Mouse (Mus musculus): ENCODE results near the gene 1600014C23Rik.

1600014C23Rik gene

DNA sequence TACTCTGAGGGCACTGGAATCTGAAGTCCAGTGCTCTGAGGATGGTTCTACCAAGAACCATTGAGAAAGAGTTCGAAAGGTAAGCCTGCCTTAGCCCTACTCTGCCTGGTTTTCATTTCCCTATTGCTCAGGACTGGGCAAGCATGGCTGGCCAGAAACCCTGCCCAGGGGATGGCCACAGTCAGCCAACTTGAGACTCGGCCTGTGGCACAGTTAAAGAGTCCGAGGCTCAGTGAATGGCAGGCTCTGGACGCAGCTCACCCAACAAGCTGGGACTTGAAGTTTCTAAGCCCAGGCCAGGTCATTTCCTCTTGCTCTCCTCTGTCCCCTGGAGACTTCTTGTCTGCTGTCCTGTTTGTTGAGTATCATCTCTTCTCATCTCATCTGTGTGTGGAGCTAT lies 2.9 kb downstream of the 1600014C23Rik start:
- no peak for ATAC-seq (ENCODE audit: insufficient number of reproducible peaks, low FRiP score, low TSS enrichment)

DNA sequence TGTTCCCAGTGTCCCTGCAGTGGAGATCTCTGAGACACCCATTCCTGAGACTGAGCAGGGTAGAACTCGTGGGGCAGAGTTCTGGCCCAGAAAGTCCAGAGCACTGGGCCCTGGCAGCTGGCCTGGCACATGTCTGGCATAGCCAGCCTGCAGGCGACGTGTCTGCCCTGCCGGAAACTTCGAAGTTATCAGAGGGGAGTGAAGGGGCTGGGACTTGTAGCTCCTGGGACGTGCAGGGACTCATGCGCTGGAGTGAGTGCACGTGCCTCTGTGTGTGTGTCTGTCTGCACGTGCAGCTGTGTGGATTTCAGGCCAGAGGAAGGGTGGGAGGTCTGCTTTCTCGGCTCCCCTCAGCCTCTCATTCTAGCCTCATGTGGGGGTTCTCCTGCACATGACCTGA lies 4.3 kb downstream of the 1600014C23Rik start:
- no peak for ATAC-seq (ENCODE audit: insufficient number of reproducible peaks, low FRiP score, low TSS enrichment)

DNA sequence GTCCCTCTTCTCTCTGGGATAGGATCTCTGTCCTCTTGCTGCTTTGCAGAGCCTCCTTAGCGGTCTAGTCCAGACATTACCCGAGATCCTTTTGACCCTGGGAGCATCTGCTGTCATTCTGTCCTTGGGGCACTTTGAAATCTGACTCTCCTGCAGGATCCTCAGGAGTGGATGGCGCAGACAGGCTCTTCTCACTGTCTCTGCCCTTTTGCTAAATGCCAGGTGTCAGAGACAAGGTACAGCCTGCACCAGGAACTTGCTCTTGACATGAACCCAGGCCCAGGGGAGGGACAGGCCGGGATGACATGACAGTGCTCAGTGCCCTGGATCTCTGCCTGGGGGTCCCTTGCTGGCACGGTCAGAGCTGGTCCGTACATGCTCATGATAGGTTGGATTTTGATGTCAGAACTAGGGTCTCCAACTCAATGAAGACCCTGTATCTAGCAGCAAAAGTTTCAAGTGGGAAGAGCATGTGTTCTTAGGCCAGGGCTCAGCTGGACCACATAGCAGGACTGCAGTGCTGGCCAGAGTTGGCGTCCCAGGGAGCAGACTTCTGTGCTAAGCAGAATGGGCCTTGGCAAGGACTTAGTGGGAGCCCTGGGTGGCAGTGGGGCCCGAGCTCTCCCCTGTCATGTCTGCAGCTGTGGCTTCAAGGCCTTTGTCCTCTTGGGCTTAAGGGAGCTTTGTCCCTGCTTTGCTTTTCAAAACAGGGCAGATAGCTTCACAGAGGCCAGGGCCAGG lies 5.5 kb downstream of the 1600014C23Rik start:
- ATAC-seq (ENCODE audit: insufficient number of reproducible peaks, low FRiP score, low TSS enrichment): no peak

DNA sequence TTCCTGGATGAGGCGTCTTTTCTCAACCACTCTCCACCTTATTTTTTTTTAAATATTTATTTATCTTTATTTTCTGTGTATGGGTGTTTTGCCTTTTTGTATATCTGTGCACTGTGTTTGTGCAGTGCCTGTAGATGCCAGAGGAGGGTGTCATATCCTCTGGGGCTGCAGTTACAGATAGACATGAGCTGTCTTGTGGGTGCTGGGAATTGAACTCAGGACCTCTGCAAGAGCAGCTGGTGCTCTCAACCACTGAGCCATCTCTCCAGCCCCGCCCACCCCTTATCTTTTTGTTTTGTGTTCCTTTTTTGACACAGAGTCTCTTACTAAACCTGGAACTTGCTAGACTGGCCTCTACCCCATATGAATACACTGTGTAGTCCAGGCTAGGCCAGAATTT lies 6.2 kb downstream of the 1600014C23Rik start:
- ATAC-seq (ENCODE audit: insufficient number of reproducible peaks, low FRiP score, low TSS enrichment): no peak

DNA sequence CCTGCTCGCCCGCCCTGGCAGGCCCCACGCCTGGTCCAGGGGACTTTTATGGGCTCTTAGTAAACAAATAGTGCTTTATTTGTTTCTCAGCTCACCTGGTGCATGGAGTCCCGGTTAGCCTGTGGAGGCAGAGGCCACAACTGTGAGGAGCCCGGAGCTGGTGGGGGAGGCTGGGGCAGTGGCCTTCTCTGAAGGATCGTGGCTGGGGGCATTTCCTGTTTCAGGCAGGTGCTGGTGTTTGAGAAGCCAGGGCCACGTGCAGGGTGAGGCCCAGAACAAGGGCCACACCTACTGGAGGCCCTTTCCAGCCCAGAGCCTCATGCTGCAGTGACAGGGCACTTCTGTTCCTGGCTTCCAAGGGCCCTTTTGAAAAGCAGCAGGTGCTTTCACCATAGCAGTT lies 7.4 kb downstream of the 1600014C23Rik start:
- ATAC-seq (ENCODE audit: insufficient number of reproducible peaks, low FRiP score, low TSS enrichment): no peak

DNA sequence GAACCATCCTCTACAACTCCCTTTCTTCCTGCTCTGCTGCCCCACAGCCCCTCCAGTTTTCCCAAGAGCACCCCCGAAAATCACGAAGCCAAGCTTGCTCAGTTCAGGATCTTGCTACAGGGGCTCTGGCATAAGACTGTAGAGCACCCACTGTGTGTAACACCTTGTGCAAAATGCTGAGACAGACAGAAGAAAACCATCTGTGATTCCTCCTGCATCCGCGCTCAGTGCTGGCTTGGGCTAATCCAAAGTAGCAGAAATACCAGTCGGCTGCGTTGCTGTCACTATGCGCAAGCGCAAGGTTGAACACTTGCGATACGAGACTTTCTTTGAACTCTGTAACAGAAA lies 9.1 kb downstream of the 1600014C23Rik start:
- no peak for ATAC-seq (ENCODE audit: insufficient number of reproducible peaks, low FRiP score, low TSS enrichment)

DNA sequence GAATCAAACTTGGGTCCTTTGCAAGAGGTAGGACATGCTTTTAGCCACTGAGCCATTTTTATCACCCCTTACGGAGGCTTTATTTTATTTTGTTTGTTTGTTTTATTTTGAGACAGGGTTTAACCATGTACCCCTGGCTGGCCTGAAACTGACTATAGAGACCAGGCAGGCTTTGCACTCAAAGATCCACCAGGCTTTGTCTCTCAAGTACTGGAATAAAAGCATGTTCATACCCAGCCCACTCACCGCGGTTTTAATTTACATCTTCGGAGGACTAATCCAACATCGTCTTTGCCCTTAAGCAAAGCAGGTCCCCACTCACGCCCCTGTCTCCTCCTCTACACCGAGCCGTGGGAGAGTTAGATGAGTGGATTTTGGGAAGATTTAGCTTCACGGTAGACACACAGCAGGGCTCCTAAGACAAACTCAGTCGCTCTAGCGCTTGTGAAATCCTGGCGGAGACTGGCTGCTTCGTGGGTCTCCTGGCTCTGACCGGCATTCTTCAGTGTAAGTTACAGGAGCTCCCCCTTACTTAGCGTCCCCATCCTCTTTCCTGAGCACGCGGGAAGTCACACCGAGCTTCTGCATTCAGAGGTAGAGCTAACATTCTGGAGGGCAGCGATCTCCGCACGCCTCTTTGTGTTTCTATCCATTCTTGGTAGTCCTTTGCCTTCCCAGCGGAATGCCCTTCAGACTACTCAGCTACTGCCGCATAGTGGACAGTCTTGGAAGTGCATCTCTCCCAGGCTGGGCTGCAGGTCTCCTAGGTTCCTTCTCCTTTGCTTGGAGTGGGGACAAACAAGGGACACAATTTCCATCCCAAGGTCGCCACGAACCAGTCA lies 9.7 kb downstream of the 1600014C23Rik start:
- ATAC-seq (ENCODE audit: insufficient number of reproducible peaks, low FRiP score, low TSS enrichment): peak; percentile 63

DNA sequence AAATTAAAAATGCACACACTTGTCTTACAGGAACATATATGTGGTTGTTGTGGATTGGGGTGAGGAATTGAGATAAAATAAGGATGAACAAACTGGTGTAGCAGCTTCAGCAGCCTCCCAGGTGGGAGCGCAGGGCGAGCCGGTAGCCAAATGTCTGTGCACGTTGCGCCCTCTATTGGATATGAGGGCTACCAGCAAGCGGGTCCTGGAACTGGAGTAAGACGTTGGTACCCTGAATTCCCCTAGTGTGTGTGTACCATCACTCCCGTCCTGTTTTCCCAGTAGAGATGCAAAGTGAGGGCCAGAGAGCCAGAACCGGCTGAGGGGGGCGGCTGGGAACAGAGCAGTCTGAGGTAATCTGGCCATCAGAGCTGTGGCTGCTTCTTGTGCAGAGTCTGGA lies 15.3 kb downstream of the 1600014C23Rik start:
- ATAC-seq (ENCODE audit: insufficient number of reproducible peaks, low FRiP score, low TSS enrichment): peak; percentile 49; the same call in 1 of the 2 replicates

DNA sequence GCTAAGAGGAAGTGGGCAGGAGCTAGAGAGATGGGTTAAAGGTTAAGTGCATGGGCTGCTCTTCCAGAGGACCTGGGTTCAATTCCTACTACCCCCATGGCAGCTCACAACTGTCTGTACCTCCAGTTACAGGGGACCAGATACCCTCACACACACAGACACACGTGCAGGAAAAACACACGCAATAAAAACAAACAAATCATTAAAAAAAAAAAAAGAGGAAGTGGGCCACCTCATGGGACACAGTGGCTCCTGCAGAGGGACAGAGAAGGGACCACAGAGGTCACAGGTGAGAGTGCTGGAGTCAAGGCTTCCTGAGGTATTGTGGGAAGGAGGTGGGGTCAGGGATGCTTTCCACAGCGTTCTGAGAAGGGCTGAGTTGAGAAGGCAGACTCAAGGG lies 22.1 kb downstream of the 1600014C23Rik start:
- no peak for ATAC-seq (ENCODE audit: insufficient number of reproducible peaks, low FRiP score, low TSS enrichment)

DNA sequence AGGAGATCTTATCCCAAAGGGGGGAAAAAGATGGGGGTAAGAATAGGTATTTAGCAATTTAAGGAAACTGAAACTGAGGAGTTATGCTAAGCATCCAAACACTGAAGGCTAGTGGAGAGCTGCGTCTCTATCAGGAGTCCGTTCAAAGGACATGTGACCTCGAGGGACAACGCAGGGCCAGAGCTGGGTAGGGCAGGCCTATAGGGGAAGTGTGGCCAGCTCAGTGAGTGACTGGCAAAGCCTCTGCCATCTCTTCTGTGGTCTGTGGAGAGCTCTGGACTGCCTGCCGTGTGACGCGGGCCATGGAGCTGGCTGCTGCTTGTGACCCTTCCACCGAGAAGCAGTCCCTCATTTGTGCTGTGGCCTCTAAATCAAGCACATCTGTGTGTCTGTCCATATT lies 23.2 kb downstream of the 1600014C23Rik start:
- no peak for ATAC-seq (ENCODE audit: insufficient number of reproducible peaks, low FRiP score, low TSS enrichment)

DNA sequence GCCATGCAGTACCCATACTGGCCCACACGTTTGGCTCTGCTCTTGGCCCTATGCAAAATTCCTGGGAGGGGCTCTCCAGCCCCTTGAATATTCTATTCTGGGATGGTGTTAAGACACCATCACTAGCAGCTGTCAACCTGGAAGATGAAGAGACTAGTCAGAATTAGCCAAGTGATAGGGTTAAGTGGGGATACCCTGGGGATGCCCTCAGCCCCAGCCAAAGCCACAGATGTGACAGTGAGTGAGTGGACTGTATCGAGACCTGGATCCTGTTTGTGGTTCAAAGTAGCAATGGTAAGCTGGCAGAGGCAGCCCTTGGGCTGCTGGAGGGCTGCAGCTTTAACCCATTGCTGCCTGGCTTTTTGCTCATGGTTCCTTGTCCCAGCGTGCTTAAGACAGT lies 23.8 kb downstream of the 1600014C23Rik start:
- no peak for ATAC-seq (ENCODE audit: insufficient number of reproducible peaks, low FRiP score, low TSS enrichment)

DNA sequence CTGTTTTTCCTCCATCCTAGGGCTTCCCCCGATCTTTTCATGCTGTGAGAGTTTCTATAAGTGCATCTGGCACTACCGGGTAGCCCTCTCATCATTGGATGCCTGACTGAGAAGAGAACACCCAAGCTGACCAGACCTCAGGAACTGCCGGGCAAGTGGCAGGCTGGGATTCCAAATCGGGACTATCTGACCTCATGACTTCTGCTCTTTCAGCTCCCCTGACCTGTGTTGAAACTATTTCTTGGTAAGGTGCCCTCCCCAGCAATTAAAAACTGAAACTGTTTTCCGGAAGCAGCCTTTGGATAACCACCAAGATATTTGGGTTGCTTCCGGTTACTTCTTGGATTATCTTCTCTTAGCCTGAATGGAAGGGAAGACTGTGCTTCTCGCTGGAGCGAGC lies 25.5 kb downstream of the 1600014C23Rik start:
- no peak for ATAC-seq (ENCODE audit: insufficient number of reproducible peaks, low FRiP score, low TSS enrichment)

DNA sequence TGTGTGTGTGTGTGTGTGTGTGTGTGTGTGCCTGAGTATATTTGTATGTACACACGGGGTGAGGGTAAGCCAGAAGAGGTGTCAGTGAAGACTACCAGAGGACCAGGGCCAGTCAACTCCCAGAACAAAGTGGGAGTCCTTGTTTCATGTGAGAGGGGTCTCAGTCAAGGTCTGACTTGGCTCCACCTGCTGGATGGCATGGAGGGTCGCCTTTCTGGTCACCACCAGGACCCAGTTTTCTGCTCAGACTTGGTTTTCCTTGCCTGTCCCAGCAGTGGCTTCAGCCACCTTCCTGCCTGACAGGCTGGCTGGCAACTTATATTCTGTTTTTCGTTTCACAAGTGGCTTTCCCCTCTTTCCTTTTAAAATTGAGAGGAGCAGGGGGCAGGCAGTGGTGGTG lies 26.3 kb downstream of the 1600014C23Rik start:
- ATAC-seq (ENCODE audit: insufficient number of reproducible peaks, low FRiP score, low TSS enrichment): no peak

DNA sequence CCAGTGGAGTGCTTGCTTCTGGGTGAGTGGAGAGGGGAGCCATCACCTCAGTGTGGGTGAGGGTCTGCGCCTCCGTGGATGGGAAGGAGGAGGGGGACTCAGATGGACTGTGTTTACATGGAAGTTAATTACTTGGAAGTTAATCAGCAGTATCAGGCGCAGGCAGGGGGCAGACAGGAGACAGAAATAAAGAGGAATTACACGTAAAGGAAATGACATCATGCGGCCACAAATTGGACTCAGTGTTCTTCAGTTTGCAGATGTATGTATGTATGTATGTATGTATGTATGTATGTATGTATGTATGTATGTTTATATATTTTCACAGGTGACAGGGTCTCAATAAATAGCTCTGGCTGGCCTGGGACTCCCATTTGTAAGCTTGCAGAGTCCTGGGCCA lies 26.8 kb downstream of the 1600014C23Rik start:
- ATAC-seq (ENCODE audit: insufficient number of reproducible peaks, low FRiP score, low TSS enrichment): no peak

DNA sequence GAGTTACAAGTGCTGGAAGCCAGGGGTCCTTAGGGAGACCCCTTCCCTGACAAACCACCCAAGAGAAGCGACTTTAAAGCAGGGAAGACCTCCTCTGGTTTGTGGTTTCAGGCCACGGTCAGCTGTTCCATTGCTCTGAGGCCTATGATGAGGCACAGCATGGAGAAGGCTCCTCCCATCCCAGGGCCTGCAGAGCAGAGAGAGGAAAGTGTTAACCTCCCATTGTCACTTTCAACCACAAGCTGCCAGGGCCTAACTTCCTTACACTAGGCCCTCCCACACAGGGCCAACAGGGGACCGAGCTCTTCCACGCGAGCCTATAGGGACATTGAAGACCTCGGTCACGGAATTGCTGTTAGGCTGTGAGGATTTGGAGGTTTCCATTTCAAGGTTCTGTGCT lies 30.5 kb downstream of the 1600014C23Rik start:
- no peak for ATAC-seq (ENCODE audit: insufficient number of reproducible peaks, low FRiP score, low TSS enrichment)

DNA sequence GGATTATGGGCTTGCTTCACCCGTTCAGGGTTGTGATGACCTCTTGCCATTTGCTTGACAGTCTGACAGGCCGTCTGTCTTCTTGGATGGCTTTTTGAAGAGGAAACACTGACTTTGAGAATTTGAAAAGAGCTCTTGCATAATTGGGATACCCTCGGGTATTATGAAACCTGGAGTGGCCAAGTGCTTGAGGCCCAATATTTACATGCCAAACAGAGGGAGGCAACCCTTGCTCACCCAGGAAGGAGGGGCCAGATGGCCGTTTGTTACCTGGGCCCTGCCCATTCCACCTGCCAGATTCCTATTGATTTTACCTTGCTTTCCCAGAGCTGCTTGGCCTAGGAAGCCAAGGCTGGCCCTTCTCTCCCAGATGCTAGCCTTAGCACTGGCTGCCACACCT lies 31.4 kb downstream of the 1600014C23Rik start:
- ATAC-seq (ENCODE audit: insufficient number of reproducible peaks, low FRiP score, low TSS enrichment): no peak

DNA sequence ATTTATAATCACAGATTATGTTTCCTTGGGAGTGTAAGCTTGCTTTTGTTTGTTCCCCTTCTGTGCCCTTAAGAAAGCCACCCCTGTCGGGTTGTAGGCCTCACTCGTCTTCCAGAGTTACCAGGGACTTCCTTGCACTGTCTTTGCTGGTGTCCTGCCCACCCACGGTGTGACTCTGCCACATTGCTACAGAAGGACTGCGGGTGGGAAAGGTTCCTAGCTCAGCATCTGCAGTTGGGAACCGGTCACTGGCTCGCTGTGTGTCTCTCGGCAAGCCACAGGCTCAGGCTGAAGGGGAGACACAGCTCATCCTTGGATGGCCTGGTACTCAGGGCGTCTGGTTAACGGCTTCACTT lies 32.4 kb downstream of the 1600014C23Rik start:
- no peak for ATAC-seq (ENCODE audit: insufficient number of reproducible peaks, low FRiP score, low TSS enrichment)

DNA sequence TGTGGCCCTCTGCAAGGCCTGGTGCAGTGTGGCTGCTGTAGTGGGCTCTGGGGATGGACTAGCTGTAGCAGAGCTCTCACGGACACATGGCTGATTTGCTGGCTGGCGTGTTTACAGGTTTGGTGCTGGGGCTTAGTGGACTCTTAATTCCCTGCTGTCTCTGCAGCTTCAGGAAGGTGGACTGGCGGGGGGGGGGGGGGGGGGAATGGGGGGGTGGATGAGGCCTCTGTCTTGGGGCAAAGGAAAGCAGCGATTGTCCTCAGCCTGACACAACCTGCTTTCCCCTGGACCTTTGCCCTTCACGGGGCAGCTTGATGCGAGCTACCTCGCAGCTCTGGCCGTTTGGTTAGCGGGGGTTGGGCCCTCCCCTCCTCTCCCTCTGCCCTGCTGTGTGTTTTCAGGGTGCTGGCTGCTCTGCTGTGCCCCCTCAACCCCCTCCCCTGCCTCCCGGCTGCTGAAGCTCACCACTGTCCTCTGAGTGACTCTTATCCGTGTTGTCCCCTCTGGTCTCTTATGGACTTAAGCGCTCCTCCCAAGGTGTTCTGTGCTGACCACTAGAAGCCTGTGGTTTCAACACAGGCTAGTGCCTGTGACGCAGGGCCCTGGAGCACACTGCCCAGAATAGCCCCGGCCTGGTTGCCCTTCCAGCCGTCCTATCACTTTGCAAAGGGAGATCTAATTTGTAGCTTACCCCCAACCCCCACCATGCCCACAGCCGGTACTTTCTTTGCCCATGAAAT lies 33.0 kb downstream of the 1600014C23Rik start:
- no peak for ATAC-seq (ENCODE audit: insufficient number of reproducible peaks, low FRiP score, low TSS enrichment)

DNA sequence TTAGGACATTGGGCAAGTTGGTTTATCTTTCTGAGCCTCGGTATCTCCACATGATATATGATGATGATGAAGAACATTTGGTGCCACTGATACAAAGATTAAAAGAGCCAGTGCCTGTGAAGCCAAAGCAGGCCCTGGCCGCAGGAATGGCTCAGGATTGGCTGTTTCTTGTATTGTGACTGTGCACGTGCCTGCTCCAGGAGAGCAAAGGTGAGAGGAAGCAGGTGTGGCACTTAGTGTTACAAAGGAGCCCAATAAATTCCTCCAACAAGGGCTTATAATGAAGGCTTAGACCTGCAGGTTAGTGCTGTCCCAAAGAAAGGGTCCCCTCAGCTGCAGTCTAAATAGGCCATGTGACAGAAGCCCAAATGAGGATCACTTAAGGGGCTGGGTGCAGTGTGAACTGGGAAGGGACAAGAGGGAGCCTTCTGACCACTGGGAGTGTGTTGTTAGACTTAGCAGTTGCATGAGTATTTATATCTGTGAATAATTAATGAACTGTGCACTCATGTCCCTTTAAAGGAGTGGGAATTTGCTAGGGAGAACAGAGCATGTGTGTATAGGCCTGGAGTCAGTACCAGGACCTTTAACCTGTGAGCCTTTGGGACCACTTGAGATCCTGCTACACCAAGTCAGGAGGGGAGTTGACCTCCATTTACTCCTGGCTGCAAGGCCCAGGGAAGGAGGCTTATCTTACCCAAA lies 34.5 kb downstream of the 1600014C23Rik start:
- no peak for ATAC-seq (ENCODE audit: insufficient number of reproducible peaks, low FRiP score, low TSS enrichment)

DNA sequence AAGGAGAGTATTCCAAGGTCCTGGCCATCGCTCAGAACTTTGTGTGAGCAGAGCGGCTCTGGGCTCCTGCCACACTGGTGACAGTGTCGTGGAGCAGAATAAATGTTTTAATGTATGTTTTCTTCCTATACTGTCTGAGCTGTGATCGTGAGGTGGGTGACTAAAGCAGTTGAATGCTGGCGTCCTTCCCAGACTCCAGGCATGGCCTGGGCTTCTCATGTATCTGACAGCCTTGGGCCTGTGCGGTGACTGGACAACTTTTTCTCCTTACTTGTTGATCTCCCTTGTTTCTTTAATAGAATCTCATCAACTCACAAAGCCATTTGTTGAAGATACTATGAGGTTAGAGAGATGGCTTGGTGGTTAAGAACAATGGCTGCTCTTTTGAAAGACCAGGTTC lies 35.3 kb downstream of the 1600014C23Rik start:
- ATAC-seq (ENCODE audit: insufficient number of reproducible peaks, low FRiP score, low TSS enrichment): no peak

DNA sequence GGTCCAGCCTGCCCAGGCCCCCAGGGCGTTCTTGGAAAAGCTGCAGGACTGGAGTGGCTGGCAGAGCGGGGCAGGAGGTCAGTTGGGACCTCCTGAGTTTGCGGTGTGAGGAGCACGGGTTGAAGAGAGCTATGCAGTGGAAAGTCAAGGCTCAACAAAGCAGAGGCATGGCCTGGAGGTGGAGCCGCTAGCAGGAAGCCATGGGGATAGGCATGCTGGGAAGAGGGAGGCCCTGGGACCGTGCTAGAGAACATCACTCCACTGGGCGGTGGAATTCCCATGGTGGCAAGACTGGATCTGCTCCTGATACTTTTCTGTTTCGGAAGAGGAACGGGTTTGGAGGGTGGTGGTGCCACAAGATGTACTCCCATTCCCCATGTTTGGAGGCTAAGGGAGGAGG lies 36.7 kb downstream of the 1600014C23Rik start:
- ATAC-seq (ENCODE audit: insufficient number of reproducible peaks, low FRiP score, low TSS enrichment): no peak

Measured in cerebellum, adult (tissue).